Mouse (Mus musculus): ENCODE measurements at regions not wholly inside any gene's neighbourhood (a gene's known extent, or its start where the extent isn't known, plus 50 kb on each side); places are given as distances from the start of the nearest gene placed in this dataset.

- no peak for DNase-seq (ENCODE audit: low read depth in 1 of 2, low spot score in 2 of 2)
These were observed 114.1 kb upstream of the Krr1 start for GRCm38 (mm10) chr10:111858403-111858802.

GRCm38 (mm10) chr10:111865286-111865830 lies 107.1 kb upstream of the Krr1 start:
- no peak for DNase-seq (ENCODE audit: low read depth in 1 of 2, low spot score in 2 of 2)

GRCm38 (mm10) chr10:111867102-111867501 lies 105.4 kb upstream of the Krr1 start:
- no peak for DNase-seq (ENCODE audit: low read depth in 1 of 2, low spot score in 2 of 2)

- DNase-seq (ENCODE audit: low read depth in 1 of 2, low spot score in 2 of 2), result no peak
These were observed 104.9 kb upstream of the Krr1 start for GRCm38 (mm10) chr10:111867538-111867937.

GRCm38 (mm10) chr10:111880354-111880753 lies 92.1 kb upstream of the Krr1 start:
- no peak for DNase-seq (ENCODE audit: low read depth in 1 of 2, low spot score in 2 of 2)

- DNase-seq (ENCODE audit: low read depth in 1 of 2, low spot score in 2 of 2), result no peak
These were observed 90.9 kb upstream of the Krr1 start for GRCm38 (mm10) chr10:111881339-111882211.

GRCm38 (mm10) chr10:111882521-111882920 lies 89.9 kb upstream of the Krr1 start:
- DNase-seq (ENCODE audit: low read depth in 1 of 2, low spot score in 2 of 2), result no peak

- no peak for DNase-seq (ENCODE audit: low read depth in 1 of 2, low spot score in 2 of 2)
These were observed 87.8 kb upstream of the Krr1 start for GRCm38 (mm10) chr10:111884701-111885100.

GRCm38 (mm10) chr10:111889111-111889510 lies 83.4 kb upstream of the Krr1 start:
- DNase-seq (ENCODE audit: low read depth in 1 of 2, low spot score in 2 of 2), result no peak

- DNase-seq (ENCODE audit: low read depth in 1 of 2, low spot score in 2 of 2), result no peak
These were observed 79.0 kb upstream of the Krr1 start for GRCm38 (mm10) chr10:111893489-111893888.

- DNase-seq (ENCODE audit: low read depth in 1 of 2, low spot score in 2 of 2), result no peak
These were observed 78.5 kb upstream of the Krr1 start for GRCm38 (mm10) chr10:111893941-111894340.

GRCm38 (mm10) chr10:111897361-111897760 lies 75.1 kb upstream of the Krr1 start:
- no peak for DNase-seq (ENCODE audit: low read depth in 1 of 2, low spot score in 2 of 2)

GRCm38 (mm10) chr10:111900723-111901716 lies 71.4 kb upstream of the Krr1 start:
- no peak for DNase-seq (ENCODE audit: low read depth in 1 of 2, low spot score in 2 of 2)

GRCm38 (mm10) chr10:111903956-111904355 lies 68.5 kb upstream of the Krr1 start:
- DNase-seq (ENCODE audit: low read depth in 1 of 2, low spot score in 2 of 2), result no peak

- no peak for DNase-seq (ENCODE audit: low read depth in 1 of 2, low spot score in 2 of 2)
These were observed 64.6 kb upstream of the Krr1 start for GRCm38 (mm10) chr10:111907836-111908235.

- no peak for DNase-seq (ENCODE audit: low read depth in 1 of 2, low spot score in 2 of 2)
These were observed 59.9 kb upstream of the Krr1 start for GRCm38 (mm10) chr10:111912561-111912960.

- no peak for DNase-seq (ENCODE audit: low read depth in 1 of 2, low spot score in 2 of 2)
These were observed 59.2 kb upstream of the Krr1 start for GRCm38 (mm10) chr10:111913066-111913785.

- DNase-seq (ENCODE audit: low read depth in 1 of 2, low spot score in 2 of 2), result no peak
These were observed 58.2 kb upstream of the Krr1 start for GRCm38 (mm10) chr10:111914231-111914630.

- DNase-seq (ENCODE audit: low read depth in 1 of 2, low spot score in 2 of 2), result no peak
These were observed 54.4 kb upstream of the Krr1 start for GRCm38 (mm10) chr10:111918071-111918507.

- no peak for DNase-seq (ENCODE audit: low read depth in 1 of 2, low spot score in 2 of 2)
These were observed 53.0 kb upstream of the Krr1 start for GRCm38 (mm10) chr10:111919475-111919874.

- no peak for DNase-seq (ENCODE audit: low read depth in 1 of 2, low spot score in 2 of 2)
These were observed 51.0 kb upstream of the Krr1 start for GRCm38 (mm10) chr10:111921492-111921891.

Measured in monocyte, adult 2 months (primary cell).